Mouse (Mus musculus) kidney, postnatal 0 days (tissue): ENCODE measurements around the gene Lrp6. TPM values are rescaled to one million over a fixed set of nuclear protein-coding genes. Genes with fewer than 3 reads are reported as not detected.

Experiments
- ATAC-seq: fragments of 200-750 bp; cut with Nextera tagmentation; replicated peaks from 2 replicates; pipeline ENCODE4 v1.8.0; 2017; ENCODE audit warnings: low read depth, moderate number of reproducible peaks, moderate TSS enrichment, moderate library complexity; ENCODE audit not compliant: low FRiP score
- DNase-seq: peaks from one replicate; pipeline ENCODE4 v3.0.0-alpha.2; 2016; ENCODE audit warnings: low spot score
- H3K27ac ChIP-seq: fragments of 300-500 bp; sonication (generic); 2 replicates; pipeline ENCODE4 v1.5.1; 2014; ENCODE audit warnings: mild to moderate bottlenecking
- H3K27me3 ChIP-seq: fragments of 300-500 bp; sonication (generic); 2 replicates; pipeline ENCODE4 v1.6.1; 2014; ENCODE audit warnings: low read length, mixed read lengths; ENCODE audit not compliant: insufficient read depth
- H3K36me3 ChIP-seq: fragments of 300-500 bp; sonication (generic); 2 replicates; pipeline ENCODE4 v1.6.1; 2014; ENCODE audit warnings: low read length, mixed read lengths; ENCODE audit not compliant: insufficient read depth
- H3K4me1 ChIP-seq: fragments of 300-500 bp; sonication (generic); replicated peaks from 2 replicates; pipeline ENCODE4 v1.6.1; 2014; ENCODE audit warnings: antibody characterized with exemption, low read length, mixed read lengths; ENCODE audit not compliant: insufficient read depth
- H3K4me2 ChIP-seq: fragments of 300-500 bp; sonication (generic); 2 replicates; pipeline ENCODE4 v1.6.1; 2014; ENCODE audit warnings: mild to moderate bottlenecking, low read length, moderate library complexity, mixed read lengths
- H3K4me3 ChIP-seq: fragments of 300-500 bp; sonication (generic); replicated peaks from 2 replicates; pipeline ENCODE4 v1.5.1; 2014; ENCODE audit warnings: low read depth, low read length
- H3K9ac ChIP-seq: fragments of 300-500 bp; sonication (generic); 2 replicates; pipeline ENCODE4 v1.6.1; 2014; ENCODE audit warnings: low read depth, low read length
- H3K9me3 ChIP-seq: fragments of 300-500 bp; sonication (generic); replicated peaks from 2 replicates; pipeline ENCODE4 v1.6.1; 2016; ENCODE audit warnings: low read length, inconsistent platforms, mixed read lengths
- CTCF ChIP-seq: IDR thresholded peaks from 2 replicates; pipeline ENCODE4 v1.5.1; 2016; ENCODE audit warnings: antibody characterized with exemption, low read depth, mild to moderate bottlenecking, moderate library complexity
- WGBS: fragments of 180-500 bp; shearing (Covaris S2); extraction: QIAGEN DNeasy Blood & Tissue Kit; methylation state at CpG from one replicate; pipeline ENCODE4 v1.1.7; 2014; 5-methylcytosine and 5-hydroxymethylcytosine counted together
- polyA plus RNA-seq: library from polyadenylated mRNA; unstranded; fragments of >200 nt; fragmentation: Nextera tagmentation; extraction: Ambion mirVana; gene quantifications from 2 replicates; pipeline ENCODE4 v1.2.1, GENCODE M21; 2015

Gene Lrp6
- polyA plus RNA-seq, 1 experiment from 2014 or later = 35.3 TPM

DNA sequence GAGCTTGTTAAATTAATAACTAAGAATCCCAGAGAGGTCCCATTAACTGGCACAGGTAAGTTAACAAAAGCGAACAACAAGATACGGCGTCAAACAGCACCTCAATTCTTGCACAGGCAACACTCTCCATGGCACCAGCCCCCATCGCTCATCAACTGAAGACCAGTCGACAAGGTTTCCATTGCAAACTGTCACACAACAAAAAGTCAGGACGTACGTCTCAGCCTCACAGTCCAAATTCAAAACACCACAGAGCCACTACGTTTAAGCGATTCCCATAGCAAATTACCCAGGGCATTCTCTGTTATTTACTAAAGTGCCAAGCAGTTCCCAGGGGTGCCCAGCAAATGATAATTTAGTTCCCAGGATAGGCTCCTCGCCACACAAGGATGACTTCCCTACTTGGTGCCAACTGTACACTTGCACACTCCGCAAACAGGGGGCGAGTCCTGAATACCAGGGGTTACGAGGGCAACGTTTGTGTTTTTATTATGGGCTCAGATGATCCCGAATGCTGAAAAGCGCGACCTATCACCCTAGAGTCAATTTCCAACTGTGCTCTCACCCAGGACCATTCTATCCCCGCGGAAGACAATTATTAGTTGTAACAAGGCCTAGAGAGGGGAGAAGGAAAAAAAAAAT, 1.0 kb downstream of the Lrp6 start:
- 0 out of 2 replicates have a peak, but pooled peaks cover 2% of the 10 kb centered on the region for H3K4me1 ChIP-seq
- ATAC-seq (no peak), DNase-seq (peak; percentile 47)
- H3K27ac ChIP-seq = peak overlapping the region; percentile 99
- H3K9me3 ChIP-seq = no peaks in the 10 kb centered on the region
- peak overlapping the region; percentile 98 for H3K9ac ChIP-seq
- peak overlapping the region; percentile 98 for H3K4me3 ChIP-seq
- no peaks in the 10 kb centered on the region for H3K27me3 ChIP-seq
- H3K36me3 ChIP-seq = no peaks in the 10 kb centered on the region
- 1% methylated on average over 19 of the region's 19 CpGs for WGBS
- peak overlapping the region; percentile 65 for H3K4me2 ChIP-seq
- no peak for TF ChIP-seq CTCF

DNA sequence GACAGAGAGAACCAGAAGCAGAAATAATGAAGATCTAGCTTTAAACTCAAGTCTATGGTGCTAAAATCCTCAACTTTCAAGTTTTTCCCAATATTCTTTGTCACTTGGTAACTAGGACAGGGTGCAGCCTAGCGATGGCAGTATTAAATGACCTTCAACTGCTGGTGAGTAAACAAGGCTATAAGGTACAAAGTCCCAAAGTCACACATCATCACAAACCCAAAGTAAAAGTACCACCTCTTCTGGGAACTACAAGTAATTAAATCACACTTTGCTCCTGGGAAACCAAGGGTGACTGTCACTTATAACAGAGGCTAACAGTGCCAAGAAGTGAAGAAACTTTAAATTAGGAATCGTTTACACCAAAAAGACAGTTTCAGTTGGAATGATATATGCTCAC, 2.2 kb downstream of the Lrp6 start:
- 13% methylated on average over 2 of the region's 2 CpGs for WGBS
- Histone ChIP-seq H3K4me3 (peak overlapping the region; percentile 98), H3K4me2 (peak overlapping the region; percentile 65), H3K4me1 (0 out of 2 replicates have a peak, but pooled peaks cover 2% of the 10 kb centered on the region), H3K9me3 (no peaks in the 10 kb centered on the region), H3K9ac (no peak overlapping the region), H3K27ac (no peak overlapping the region), H3K36me3 (no peaks in the 10 kb centered on the region), H3K27me3 (no peaks in the 10 kb centered on the region)
- ATAC-seq = no peak
- peak; percentile 46 for DNase-seq
- TF ChIP-seq CTCF = no peak

DNA sequence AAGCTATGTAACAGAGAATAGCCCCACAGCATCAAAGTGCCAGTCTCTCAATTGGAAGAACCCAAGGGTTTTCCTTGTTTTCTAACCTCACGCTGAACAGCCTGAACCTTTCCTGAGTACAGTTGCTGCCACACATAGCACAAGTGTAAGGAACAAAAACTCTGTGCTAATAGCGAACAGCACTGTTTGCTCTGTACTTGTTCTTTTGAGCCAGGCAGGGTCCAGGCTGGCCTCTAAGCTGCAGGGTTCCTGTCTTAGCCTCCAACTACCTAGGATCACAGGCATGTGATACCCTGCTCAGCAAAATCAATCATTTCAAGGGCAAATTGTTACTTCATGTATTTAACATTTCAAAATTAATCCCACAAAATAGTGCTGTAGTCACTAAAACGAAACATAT, 7.1 kb downstream of the Lrp6 start:
- TF ChIP-seq CTCF = no peak
- Histone ChIP-seq H3K36me3 (no peaks in the 10 kb centered on the region), H3K9me3 (no peaks in the 10 kb centered on the region), H3K4me3 (no peak overlapping the region), H3K4me1 (peaks cover 8% of the 10 kb centered on the region; the same call in 1 of the 2 replicates), H3K9ac (no peak overlapping the region), H3K27me3 (no peaks in the 10 kb centered on the region), H3K27ac (no peak overlapping the region), H3K4me2 (no peak overlapping the region)
- ATAC-seq = no peak
- DNase-seq = no peak
- WGBS = 68% methylated on average over 3 of the region's 3 CpGs

DNA sequence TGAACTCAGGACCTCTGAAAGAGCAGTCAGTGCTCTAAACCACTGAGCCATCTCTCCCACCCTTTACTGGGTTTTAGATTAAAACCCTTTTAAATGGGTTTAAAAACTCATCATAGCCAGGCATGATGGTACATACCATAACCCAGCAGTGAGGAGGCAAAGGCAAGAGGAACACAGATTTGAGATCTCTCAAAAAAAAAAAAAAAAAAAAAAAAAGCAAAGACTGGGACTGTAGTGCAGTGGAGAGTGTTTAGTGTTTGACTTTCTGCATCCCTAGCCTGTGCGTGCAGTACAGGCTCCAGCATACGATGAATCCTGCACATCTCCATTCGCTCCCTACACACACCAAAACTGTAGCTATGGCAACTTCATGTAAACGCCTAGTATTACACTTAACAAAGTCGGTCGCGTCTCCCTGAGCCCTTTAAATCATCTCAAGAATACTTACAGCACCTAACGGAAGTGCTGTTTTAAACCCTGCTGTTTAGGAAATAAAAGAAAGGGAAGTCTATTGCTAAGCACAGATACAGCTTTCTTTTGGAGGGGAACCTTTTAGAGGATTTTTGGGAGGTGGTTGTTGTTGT, 8.1 kb downstream of the Lrp6 start:
- DNase-seq (peak; percentile 68), ATAC-seq (0 out of 2 replicates have a peak, but pooled peaks have one; percentile 43)
- Histone ChIP-seq H3K9me3 (no peaks in the 10 kb centered on the region), H3K4me3 (no peak overlapping the region), H3K27me3 (no peaks in the 10 kb centered on the region), H3K4me1 (peaks cover 8% of the 10 kb centered on the region), H3K27ac (no peak overlapping the region), H3K9ac (no peak overlapping the region), H3K36me3 (no peaks in the 10 kb centered on the region), H3K4me2 (no peak overlapping the region)
- WGBS = 17% methylated on average over 8 of the region's 8 CpGs
- TF ChIP-seq CTCF = no peak

DNA sequence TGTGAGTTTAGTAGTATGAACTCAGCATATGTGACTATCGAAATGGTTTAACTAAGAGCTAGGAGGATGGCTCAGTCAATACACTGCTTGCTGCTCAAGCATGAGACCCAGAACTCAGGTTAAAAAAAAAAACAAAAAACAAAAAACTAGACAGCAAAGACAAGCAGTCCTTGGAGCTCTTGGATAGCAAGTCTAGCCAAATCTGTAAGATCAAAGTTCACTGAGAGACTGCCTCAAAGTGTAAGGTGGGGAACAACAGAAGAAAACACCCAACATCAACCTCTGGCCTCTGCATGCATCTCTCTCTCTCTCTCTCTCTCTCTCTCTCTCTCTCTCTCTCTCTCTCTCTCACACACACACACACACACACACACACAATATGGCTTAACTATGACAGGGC, 9.7 kb downstream of the Lrp6 start:
- Histone ChIP-seq H3K4me3 (no peak overlapping the region), H3K36me3 (no peaks in the 10 kb centered on the region), H3K27ac (peak overlapping the region; percentile 40; the same call in 1 of the 2 replicates), H3K4me1 (peaks cover 8% of the 10 kb centered on the region), H3K9me3 (no peaks in the 10 kb centered on the region), H3K9ac (no peak overlapping the region), H3K4me2 (no peak overlapping the region), H3K27me3 (no peaks in the 10 kb centered on the region)
- no peak for DNase-seq
- ATAC-seq = no peak
- TF ChIP-seq CTCF = no peak
- 81% methylated on average over 1 of the region's 1 CpGs for WGBS

DNA sequence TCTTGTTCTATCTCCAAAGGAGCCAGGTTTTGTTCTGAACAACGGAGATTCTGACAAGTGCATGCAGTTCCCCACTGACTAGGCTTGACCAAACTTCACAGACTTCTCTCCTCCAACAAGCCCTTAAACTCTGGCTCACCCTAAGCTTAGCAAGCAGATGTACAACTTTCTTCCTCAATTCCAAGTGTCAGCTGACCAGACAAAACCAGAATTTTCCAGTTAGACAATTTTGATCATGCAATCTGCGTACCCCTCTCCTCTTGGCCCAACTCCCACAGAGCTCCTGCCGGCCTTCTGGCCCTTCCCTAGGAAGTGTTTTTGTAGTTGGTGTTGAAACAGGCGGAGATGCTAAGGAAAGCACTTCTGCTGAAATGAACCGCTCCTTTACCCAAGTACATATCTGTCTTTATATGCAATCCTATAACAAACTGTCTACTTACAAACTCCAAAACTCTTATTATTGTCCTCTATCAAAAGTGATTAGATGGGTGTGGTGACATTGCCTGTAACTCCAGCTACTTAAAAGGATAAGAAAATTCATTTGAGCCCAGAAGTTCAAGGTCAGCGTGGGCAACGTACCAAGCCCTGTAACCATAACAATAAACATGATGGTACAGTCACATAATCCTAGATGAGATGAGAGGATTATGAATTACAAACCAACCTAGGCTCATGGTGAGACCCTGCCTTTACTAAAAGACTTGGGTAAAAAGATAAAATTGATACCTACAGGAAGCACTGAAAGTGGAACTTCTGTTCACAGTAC, 10.4 kb downstream of the Lrp6 start:
- Histone ChIP-seq H3K4me3 (no peak overlapping the region), H3K4me2 (no peak overlapping the region), H3K4me1 (peaks cover 6% of the 10 kb centered on the region), H3K9ac (no peak overlapping the region), H3K27ac (peak overlapping the region; percentile 40; the same call in 1 of the 2 replicates), H3K27me3 (no peaks in the 10 kb centered on the region), H3K9me3 (no peaks in the 10 kb centered on the region), H3K36me3 (no peaks in the 10 kb centered on the region)
- DNase-seq = no peak
- TF ChIP-seq CTCF = no peak
- WGBS = 55% methylated on average over 7 of the region's 7 CpGs
- no peak for ATAC-seq
